Mouse (Mus musculus): ENCODE measurements around the gene Wdr18. TPM values are rescaled to one million over a fixed set of nuclear protein-coding genes. Genes with fewer than 3 reads are reported as not detected.

The Wdr18 gene
- polyA plus RNA-seq, 1 experiment from 2014 or later, result 84.7 TPM

Other genes starting within 250 kb of the Wdr18 start
- 0.07 and 0.13 TPM in 2 replicates for gene Hcn2, start 243.5 kb upstream of the Wdr18 start, polyA plus RNA-seq (2015; fragmentation: Nextera tagmentation; extraction: Ambion mirVana)
- 41.6 and 46.6 TPM in 2 replicates for gene Polrmt, start 213.6 kb upstream of the Wdr18 start, polyA plus RNA-seq (2015; fragmentation: Nextera tagmentation; extraction: Ambion mirVana)
- 2.5 and 3.9 TPM in 2 replicates for gene Fgf22, start 205.1 kb upstream of the Wdr18 start, polyA plus RNA-seq (2015; fragmentation: Nextera tagmentation; extraction: Ambion mirVana)
- 110 and 127 TPM in 2 replicates for gene Rnf126, start 193.2 kb upstream of the Wdr18 start, polyA plus RNA-seq (2015; fragmentation: Nextera tagmentation; extraction: Ambion mirVana)
- gene Fstl3, start 182.9 kb upstream of the Wdr18 start, polyA plus RNA-seq (2015; fragmentation: Nextera tagmentation; extraction: Ambion mirVana), result 20.1 and 20.2 TPM in 2 replicates
- 0.07 TPM in 1 of 2 replicates, not detected in the other for gene Prss57, start 169.2 kb upstream of the Wdr18 start, polyA plus RNA-seq (2015; fragmentation: Nextera tagmentation; extraction: Ambion mirVana)
- gene Palm, start 166.6 kb upstream of the Wdr18 start, polyA plus RNA-seq (2015; fragmentation: Nextera tagmentation; extraction: Ambion mirVana), result 88.1 and 96.6 TPM in 2 replicates
- 5.4 and 7.8 TPM in 2 replicates for gene Misp, start 139.2 kb upstream of the Wdr18 start, polyA plus RNA-seq (2015; fragmentation: Nextera tagmentation; extraction: Ambion mirVana)
- 299 and 325 TPM in 2 replicates for gene Ptbp1, start 105.7 kb upstream of the Wdr18 start, polyA plus RNA-seq (2015; fragmentation: Nextera tagmentation; extraction: Ambion mirVana)
- gene Prtn3, start 85.7 kb upstream of the Wdr18 start, polyA plus RNA-seq (2015; fragmentation: Nextera tagmentation; extraction: Ambion mirVana), result 4.3 and 5.6 TPM in 2 replicates
- gene Plppr3, start 85.5 kb upstream of the Wdr18 start, polyA plus RNA-seq (2015; fragmentation: Nextera tagmentation; extraction: Ambion mirVana), result 59.9 and 68.2 TPM in 2 replicates
- gene Elane, start 73.9 kb upstream of the Wdr18 start, polyA plus RNA-seq (2015; fragmentation: Nextera tagmentation; extraction: Ambion mirVana), result 0.28 and 0.85 TPM in 2 replicates
- gene Cfd, start 69.3 kb upstream of the Wdr18 start, polyA plus RNA-seq (2015; fragmentation: Nextera tagmentation; extraction: Ambion mirVana), result not detected in 2 replicates
- gene Med16, start 51.2 kb upstream of the Wdr18 start, polyA plus RNA-seq (2015; fragmentation: Nextera tagmentation; extraction: Ambion mirVana), result 44.0 and 48.4 TPM in 2 replicates
- 5.2 TPM in 1 of 2 replicates, not detected in the other for gene Gm26602, start 49.3 kb upstream of the Wdr18 start, polyA plus RNA-seq (2015; fragmentation: Nextera tagmentation; extraction: Ambion mirVana)
- 1.1 and 1.4 TPM in 2 replicates for gene Kiss1r, start 43.2 kb upstream of the Wdr18 start, polyA plus RNA-seq (2015; fragmentation: Nextera tagmentation; extraction: Ambion mirVana)
- 179 and 181 TPM in 2 replicates for gene R3hdm4, start 38.9 kb upstream of the Wdr18 start, polyA plus RNA-seq (2015; fragmentation: Nextera tagmentation; extraction: Ambion mirVana)
- 6.6 and 7.0 TPM in 2 replicates for gene Arid3a, start 33.1 kb upstream of the Wdr18 start, polyA plus RNA-seq (2015; fragmentation: Nextera tagmentation; extraction: Ambion mirVana)
- gene Grin3b, start 10.6 kb downstream of the Wdr18 start, polyA plus RNA-seq (2015; fragmentation: Nextera tagmentation; extraction: Ambion mirVana), result 0.63 and 0.77 TPM in 2 replicates
- 23.9 and 29.3 TPM in 2 replicates for gene Tmem259, start 24.2 kb downstream of the Wdr18 start, polyA plus RNA-seq (2015; fragmentation: Nextera tagmentation; extraction: Ambion mirVana)
- 288 and 296 TPM in 2 replicates for gene Cnn2, start 28.4 kb downstream of the Wdr18 start, polyA plus RNA-seq (2015; fragmentation: Nextera tagmentation; extraction: Ambion mirVana)
- 3.7 and 4.0 TPM in 2 replicates for gene Abca7, start 36.3 kb downstream of the Wdr18 start, polyA plus RNA-seq (2015; fragmentation: Nextera tagmentation; extraction: Ambion mirVana)
- gene Arhgap45, start 56.5 kb downstream of the Wdr18 start, polyA plus RNA-seq (2015; fragmentation: Nextera tagmentation; extraction: Ambion mirVana), result 5.1 and 6.2 TPM in 2 replicates
- gene Polr2e, start 79.6 kb downstream of the Wdr18 start, polyA plus RNA-seq (2015; fragmentation: Nextera tagmentation; extraction: Ambion mirVana), result 218 and 221 TPM in 2 replicates
- gene Gpx4, start 87.0 kb downstream of the Wdr18 start, polyA plus RNA-seq (2015; fragmentation: Nextera tagmentation; extraction: Ambion mirVana), result 503 and 528 TPM in 2 replicates
- 19.4 and 19.8 TPM in 2 replicates for gene Sbno2, start 145.4 kb downstream of the Wdr18 start, polyA plus RNA-seq (2015; fragmentation: Nextera tagmentation; extraction: Ambion mirVana)
- gene Stk11, start 155.7 kb downstream of the Wdr18 start, polyA plus RNA-seq (2015; fragmentation: Nextera tagmentation; extraction: Ambion mirVana), result 21.3 and 27.3 TPM in 2 replicates
- 516 and 519 TPM in 2 replicates for gene Atp5d, start 178.5 kb downstream of the Wdr18 start, polyA plus RNA-seq (2015; fragmentation: Nextera tagmentation; extraction: Ambion mirVana)
- 9.3 and 10.9 TPM in 2 replicates for gene Cbarp, start 180.7 kb downstream of the Wdr18 start, polyA plus RNA-seq (2015; fragmentation: Nextera tagmentation; extraction: Ambion mirVana)
- 18.3 and 20.4 TPM in 2 replicates for gene Midn, start 188.1 kb downstream of the Wdr18 start, polyA plus RNA-seq (2015; fragmentation: Nextera tagmentation; extraction: Ambion mirVana)
- gene Cirbp, start 205.8 kb downstream of the Wdr18 start, polyA plus RNA-seq (2015; fragmentation: Nextera tagmentation; extraction: Ambion mirVana), result 102 and 116 TPM in 2 replicates
- gene 1600002K03Rik, start 212.8 kb downstream of the Wdr18 start, polyA plus RNA-seq (2015; fragmentation: Nextera tagmentation; extraction: Ambion mirVana), result 12.0 and 13.6 TPM in 2 replicates
- gene Efna2, start 219.3 kb downstream of the Wdr18 start, polyA plus RNA-seq (2015; fragmentation: Nextera tagmentation; extraction: Ambion mirVana), result 30.9 and 31.8 TPM in 2 replicates